Mouse (Mus musculus): ENCODE data around the gene C1ql4.
"Not testable (repeated sequence)": the region's sequence is repeated elsewhere in the genome, so short reads cannot be mapped to it uniquely, and the experiment has no call there.

The C1ql4 gene

DNA sequence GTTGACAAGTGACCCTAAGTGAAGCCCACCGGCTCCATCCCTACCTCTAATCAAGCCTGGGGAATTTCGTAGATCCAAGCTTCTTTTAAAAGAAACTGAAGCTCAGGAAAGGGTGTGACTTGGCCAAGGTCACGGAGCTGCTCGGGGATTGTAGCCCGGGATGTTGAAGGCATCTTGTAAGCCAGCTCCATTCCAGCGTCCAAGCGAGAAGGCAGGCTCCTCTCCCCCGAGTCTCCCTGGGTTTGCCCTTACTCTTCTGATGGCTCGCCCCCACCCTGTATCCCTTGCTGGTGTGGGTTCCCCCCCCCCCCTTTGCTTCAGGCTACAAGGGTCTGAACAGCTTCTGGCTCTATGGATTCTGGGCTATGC, 10.9 kb upstream of the C1ql4 start:
- DNase-seq (ENCODE audit: low read depth, low spot score) = peak; percentile 52

DNA sequence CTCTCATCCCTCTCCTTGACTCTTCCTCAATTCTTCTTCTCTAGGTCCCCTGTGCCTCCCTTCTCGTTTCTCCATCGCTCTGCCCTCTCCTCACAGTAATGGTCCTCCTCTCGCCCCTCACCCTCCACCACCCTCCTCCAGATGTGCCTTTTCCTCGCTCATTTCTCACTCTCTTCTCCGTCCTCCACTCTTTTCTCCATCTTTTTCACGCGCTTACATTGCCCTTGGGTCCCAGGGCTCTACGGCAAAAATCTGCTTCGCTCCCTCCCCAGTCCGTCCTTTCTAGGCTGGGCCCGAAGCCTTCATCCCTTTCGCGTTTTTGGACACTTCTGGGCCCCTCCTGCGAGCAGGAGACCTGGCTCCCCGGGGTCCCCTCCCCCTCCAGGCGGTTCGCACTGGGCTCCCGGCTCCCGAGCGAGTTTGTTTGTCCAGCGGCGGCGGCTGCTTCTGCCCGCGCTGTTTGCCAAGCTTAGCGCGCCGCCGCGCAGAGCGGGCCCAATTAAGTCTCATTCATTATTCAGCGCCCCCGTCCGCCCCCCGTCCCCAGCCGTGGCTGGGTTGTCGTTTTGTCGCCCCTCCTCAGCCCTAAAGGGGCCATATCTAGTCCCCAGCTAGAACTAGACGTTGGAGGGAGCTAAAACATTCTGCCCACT, 10.3 kb upstream of the C1ql4 start:
- peak; percentile 23 for DNase-seq (ENCODE audit: low read depth, low spot score)

DNA sequence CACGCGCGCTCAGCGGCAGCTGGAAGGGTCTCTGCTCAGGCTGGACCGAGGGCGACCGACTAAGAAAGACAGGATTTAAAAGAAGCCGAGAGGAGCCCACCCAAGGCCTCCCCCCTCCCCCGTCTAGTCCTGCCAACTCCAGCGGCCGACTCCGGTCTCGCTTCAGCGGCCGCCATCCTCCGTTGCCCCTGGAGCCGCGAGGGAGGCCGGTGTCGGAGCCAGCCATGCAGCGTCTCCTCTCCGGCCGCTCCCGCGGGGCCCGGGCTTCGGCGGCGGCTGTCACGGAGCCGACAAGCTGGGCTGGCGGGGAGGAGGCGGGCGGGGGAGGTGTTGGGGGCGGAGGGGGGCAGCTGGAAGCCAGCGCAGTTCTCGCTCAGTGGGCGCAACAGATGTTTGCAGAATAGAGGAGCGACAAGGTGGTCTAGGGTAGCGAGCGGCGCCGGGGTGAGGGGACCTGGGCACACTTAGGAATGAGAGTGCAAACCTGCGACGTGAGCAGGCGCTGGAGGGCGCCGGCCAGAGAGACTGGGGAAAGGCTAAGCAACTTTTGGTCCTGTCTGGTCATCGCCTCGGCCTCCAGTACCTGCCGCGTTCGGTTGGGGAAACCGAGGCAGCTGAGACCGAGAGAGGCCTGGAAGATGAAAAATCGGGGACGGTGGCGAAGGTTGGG, 9.3 kb upstream of the C1ql4 start:
- DNase-seq (ENCODE audit: low read depth, low spot score) = peak; percentile 33

DNA sequence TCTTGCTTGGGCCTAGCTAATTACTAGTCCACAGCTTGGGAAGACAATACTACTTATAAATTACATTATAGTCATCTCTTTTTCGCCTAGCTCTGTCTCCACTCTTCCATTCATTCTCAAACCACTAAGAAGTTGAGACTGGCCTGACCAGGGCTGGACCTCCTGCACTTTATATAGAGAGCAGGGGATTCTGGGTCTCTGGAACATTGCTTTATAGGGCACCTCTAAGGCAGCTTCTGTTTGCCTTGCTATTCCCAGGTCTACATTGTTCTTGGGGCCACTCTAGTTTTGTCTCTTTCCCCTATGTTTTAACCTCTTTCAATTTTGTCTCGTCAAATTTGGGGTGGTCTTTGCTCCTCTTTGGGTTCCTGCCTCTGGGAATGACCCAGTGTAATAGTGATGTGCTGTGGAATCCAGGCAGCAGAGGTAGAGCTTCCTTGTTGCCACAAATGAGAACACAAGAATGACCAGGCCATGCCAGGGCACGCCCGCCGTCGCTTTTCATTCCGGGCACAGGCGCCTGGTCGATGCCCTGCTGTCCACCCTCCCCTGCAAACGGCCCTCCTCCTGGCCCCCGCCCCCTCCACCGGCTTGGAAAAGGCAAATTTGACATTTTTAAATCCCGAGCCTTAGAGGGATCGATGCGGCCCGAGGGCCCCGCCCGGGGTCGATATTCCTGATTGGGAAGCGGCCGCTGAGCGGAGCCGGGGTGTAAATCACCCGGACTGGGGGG, 8.6 kb upstream of the C1ql4 start:
- DNase-seq (ENCODE audit: low read depth, low spot score) = no peak

DNA sequence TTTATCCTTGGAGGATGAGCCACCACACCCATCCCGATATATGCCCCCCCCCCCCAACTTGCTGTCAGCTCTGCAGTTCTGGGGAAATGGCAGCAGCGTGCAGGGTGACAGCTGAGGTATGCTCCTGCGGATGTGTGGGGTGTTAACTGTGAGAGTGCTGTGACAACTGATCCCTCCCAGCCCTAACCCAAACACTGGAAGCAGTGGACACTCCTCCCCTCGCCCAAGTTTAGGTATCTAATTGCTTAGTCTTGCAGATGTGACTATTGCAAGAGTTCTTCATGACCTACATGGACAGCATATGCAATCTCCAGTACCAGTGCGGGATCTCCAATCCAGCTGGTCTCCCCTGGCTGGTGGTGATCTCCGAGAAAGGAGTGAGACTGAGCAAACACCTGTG, 7.7 kb upstream of the C1ql4 start:
- DNase-seq (ENCODE audit: low read depth, low spot score) = no peak

DNA sequence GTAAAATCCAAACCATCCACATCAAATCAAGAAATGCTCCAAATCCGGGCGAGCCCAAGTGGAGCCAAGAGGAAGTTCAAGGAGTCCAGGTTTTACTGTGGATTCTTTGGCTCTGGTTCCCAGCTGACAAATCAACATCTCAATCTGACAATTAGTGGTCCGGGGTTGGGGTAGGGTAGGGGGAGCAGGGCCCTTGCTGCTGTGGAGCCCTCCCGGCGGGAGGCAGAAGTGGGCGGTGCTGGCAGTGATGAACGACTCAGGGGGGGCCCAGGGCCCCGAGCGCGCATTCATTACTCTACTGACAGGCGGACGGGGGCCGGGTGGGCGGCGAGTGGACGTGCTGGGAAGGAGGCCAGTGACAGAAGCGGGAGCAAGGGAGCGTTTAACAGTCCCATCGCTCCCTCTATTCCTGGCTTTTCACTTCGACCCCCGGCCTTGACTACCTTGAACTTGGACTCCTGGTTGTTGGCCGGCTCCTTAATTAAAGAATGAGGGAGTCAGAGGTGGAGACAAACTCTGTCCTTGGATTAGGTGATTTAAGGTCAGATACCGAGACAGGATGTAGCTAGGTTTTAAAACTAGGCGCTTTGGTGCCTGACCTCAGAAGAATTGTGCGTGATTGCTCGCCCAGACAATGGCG, 7.1 kb upstream of the C1ql4 start:
- DNase-seq (ENCODE audit: low read depth, low spot score) = peak; percentile 42

DNA sequence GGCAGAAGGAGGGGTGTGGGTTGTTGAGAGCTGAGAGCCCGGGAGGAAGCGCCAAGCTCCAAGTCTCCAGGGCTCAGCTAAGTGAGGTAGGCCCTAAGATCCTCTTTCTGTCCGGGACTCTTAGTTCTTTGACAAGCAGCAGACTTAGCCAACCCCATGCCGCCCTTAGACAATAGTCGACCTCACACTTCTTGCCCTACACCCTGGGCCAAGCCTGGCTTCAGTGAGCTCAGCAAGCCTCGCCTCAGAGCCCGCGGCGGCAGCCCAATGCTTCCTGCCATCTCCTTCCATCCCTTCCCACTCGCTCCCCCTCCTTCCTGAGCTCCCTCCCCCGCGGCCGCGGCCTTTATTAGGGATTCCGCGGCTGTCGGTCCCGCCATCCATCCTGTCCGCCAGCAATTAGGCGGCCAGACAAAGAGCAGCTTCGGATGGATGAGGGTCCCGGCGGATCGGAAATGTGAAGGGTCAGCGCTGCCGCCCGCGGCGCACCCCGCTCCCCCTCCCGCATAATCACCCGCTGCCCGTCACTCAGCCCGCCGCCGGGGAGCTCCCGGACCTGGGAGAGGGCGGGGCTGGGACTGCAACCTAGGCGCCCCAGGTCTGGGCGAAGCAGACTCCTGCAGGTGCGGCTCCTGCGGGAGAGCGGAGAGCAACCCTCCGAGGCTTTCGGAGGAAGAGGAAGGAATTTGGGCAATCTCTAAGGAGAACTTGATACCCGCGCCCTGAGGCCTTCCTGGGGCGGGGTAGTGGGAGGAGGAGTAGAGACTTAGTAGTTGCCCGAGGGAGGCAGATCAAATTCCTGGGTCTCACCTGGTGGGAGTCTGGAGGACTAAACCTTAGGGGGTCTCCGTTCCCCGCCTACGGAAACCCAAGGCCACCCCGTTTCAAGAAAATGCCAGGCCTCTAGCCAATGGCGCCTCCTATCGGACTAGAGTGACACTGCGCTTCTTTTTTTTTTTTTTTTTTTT, 6.0 kb upstream of the C1ql4 start:
- peak; percentile 86 for DNase-seq (ENCODE audit: low read depth, low spot score)

DNA sequence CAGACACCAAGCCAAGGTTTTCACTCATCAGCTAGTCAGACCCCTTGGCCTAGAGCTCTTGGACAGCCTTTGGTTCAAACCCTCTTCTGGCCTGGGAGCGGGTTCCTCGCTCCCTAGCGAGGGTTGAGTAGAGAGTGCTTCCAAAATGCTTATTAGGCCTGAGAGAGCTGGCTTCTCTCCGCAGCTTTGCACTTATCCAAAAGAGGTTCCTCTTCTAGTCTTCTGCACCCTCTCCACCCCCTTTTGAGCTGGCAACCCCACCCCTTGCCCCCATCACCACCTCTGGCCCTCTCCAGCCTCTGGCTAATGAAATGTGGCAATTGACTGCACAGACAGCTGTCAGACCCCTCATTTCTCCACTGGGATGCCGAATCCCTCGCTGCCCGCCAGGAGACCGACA, 5.3 kb upstream of the C1ql4 start, which contains the start of gene Dnajc22:
TSS of gene Dnajc22 (plus strand) at position 301 of the 400 bp plus-strand sequence.
- no peak for DNase-seq (ENCODE audit: low read depth, low spot score)

DNA sequence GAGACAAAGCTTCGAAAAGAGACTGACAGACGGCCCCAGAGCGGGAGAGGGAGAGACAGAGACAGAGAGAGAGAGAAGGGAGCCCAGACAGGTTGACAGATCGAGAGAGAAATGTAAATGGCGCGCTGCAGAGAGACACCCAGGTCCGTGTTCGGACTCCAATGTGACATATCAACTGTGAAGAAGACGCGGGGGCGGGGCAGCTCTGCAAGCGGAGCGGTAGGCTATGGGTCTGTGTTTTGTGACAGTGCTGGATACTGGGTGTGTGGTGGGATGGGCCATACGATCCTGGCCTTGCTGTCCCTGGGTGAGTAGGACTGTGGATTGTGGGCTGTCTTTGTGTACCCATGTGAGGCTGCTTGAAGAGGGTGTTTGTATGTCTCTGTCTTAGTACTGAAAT, 1.5 kb upstream of the C1ql4 start:
- no peak for DNase-seq (ENCODE audit: low read depth, low spot score)

DNA sequence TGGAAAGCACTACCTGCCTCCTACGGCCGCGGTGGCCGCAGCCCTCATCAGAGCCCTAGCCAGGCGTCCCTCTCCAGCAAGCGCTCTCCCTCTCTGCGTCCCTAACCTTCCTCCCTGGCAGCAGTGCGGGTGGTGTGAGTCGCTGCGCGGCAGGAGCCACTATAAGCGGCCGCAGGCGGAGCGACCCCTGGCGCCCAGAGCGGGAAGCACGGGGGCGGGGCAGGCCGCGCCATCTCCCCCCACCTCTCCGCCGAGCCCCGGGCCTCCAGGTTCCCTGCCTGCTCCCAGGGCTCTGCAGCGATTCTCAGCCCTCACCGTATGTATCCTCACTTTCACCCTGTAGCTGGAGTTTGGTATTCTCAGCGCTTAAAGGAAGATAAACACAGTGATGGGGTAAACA, 675 bp upstream of the C1ql4 start:
- peak; percentile 89 for DNase-seq (ENCODE audit: low read depth, low spot score)

DNA sequence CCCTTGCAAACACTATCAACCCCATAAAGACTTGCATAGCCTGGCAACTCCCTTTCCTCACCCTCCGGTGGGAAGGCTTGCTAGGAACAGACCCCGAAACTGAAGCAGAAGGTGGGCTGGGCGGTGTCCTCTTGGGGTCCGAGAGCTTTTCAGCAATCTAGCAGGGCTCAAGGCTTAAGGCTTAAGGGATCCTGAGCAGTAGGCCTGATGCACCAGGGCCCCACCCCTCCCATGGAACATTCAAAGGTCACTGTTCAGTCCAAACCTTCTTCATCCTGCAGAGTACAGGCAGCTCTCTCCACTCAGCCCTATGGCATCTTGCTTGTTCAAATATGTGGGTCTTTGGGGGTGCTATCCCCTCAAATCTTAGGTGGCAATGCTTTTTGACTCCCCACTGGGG, 1.6 kb downstream of the C1ql4 start:
- no peak for DNase-seq (ENCODE audit: low read depth, low spot score)

DNA sequence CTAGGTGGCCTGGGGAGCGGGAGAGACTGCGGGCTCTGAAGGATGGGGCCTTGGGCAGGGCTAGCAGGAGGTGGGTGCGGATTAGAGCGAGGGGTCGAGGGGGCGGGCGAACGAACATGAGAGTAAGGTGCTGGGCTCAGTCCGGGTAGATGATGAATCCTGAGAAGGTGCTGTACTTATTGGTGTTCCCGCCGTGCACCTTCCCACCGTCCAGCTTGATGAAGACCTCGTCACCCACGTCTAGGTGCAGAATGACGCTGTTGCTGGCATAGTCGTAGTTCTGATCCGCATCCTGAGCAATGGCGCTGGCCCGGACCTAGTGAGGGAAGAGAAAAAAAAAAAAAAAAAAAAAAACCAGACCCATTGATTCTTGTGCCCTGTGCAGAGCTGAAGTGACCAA, 3.0 kb downstream of the C1ql4 start:
- no peak for DNase-seq (ENCODE audit: low read depth, low spot score)

DNA sequence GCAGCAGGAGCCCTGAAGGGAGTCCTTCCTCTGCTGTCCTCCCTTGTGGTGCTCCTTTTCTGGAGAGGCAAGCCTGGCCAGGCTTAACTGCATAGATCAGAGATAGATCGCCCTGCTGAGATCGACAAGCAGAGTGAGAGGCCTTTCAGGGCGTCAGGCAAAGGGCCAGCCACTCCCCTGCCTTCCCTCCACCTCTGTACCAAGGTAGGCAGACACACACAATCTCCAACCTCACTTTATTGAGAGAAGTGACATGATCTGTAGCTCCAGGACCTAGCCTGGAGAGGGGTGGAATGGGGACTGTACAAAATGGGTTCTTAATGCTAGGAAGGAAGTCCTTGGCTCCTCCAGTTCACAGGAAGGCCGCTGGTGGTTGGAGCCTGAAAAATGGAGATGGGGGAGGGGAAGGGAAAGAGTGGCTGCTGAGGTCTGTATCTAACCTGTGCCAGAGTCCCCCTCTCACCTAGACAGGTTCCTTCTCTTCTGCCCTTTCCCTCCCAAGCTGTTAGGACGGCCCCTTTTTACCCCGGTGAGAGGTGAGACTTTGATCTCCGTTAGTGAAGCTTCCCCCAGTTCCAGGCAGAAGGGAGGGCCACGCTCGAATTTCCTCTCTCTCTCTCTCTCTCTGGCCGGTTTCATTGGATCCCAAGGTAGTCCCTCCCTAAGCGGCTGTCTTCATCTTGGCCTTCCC, 3.6 kb downstream of the C1ql4 start:
- peak; percentile 65 for DNase-seq (ENCODE audit: low read depth, low spot score)

DNA sequence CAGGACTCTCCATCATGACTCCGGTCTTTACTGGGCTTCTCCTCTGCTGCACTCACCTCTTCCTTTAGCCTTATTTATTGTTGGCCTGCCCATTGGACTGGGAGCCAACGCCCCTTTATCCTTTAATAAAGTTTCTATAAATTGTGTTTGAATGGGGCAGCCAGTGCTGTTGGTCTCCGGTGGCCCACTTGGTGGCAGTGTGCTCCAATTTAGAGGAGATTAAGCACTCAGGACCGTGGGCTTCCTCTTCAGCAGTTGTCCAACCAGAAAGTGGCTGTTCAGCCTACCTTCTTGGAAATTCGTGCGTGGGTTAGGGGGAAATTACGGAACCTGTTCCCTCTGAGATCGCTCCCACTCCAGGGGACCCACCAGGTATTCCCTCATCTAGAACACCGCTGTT, 4.4 kb downstream of the C1ql4 start:
- DNase-seq (ENCODE audit: low read depth, low spot score) = peak; percentile 64

DNA sequence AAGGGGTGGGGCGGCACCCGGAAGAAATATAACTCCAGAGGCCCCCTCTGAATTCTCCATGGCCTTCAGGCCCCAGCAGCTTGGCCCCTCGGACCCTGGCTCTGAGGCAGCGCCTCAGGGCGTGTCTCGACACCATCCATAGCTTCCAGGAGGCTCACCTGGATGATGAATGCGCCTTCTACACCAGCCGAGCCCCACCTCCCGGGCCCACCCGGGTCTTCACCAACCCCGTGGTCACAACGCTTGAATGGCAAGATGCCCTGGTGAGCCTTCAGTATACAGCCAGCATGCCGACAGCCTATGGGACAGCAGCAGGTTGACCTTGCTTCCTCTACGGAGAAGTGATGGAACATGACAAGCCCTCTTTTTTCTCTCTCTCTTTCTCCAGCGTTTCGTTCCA, 4.8 kb downstream of the C1ql4 start:
- no peak for DNase-seq (ENCODE audit: low read depth, low spot score)

DNA sequence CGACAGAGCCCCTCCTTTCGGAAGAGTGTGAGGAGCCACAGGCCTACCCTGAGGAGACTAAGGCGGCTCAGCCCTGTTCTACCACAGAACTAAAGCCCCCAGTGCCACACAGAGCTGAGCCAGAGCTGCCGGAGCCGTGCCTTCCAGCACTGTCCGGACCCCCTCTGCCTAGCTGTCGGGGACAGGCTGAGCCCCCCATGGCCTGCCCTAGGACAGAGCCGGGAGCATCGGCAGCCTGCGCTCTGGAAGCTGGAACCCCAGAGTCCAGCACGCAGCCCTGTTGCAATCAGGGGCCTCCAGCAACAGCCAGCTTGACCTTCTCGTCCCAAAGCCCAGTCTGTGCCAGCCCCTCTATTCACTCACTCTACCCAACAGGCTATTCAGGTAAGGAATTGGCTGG, 5.3 kb downstream of the C1ql4 start:
- no peak for DNase-seq (ENCODE audit: low read depth, low spot score)

DNA sequence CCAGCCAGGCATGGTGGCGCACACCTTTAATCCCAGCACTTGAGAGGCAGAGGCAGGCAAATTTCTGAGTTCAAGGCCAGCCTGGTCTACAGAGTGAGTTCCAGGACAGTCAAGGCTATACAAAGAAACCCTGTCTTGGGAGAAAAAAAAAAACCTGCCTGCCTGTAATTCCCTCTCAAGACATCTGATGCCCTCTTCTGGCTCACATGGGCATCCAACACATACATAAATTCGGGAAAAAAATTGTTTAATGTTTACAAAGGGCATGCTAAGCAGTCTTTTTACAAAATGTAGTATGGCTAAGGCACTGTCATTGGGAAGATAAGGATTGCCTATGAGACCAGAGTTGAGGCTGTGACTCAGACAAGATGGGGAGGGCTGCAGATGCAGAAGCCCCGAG, 7.8 kb downstream of the C1ql4 start:
- DNase-seq (ENCODE audit: low read depth, low spot score) = no peak

DNA sequence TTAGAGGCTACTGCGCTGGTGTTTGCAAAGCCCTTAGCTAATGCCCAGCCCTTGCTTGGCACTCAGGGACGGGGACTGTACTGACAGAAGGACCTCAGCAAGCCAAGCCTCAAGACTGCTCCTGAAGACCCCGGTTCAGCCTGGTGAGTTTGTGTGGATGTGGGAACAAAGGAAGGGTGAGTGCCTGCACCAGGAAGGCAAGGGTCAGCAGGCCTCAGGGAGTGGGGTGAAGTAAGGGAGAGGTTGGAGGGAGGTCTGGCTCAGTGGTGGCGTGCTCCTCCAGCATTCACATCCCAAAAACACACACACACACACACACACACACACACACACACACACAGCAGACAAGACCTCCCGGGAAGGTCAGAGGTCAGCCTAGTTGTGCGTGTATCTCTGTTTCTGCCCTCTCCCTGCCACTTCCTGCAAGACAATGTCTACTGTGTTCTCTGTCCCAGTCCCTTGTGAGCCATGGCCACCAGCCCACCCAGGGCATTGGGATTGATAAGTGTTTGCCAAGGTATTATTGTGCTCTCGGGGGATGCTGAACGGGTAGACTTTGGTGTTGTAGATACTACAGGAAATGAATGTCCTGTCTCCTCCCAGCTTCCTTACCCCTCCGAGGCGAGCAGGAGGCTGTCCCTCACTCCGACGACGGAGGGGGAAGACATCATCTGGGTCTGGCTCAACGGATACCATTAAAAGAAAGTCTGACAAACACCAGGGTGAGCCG, 9.3 kb downstream of the C1ql4 start:
- no peak for DNase-seq (ENCODE audit: low read depth, low spot score)

DNA sequence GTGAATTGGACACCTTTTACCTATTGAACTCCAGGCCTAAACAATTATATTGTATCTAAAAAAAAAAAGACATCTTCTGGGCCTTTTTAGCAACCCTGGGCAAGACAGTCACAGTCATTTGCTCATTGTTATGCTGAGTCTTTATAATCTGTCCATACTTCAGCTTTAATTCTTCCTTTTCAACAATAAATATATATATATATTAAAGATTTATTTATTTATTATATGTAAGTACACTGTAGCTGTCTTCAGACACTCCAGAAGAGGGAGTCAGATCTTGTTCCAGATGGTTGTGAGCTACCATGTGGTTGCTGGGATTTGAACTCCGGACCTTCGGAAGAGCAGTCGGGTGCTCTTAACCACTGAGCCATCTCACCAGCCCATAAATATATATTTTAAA, 11.6 kb downstream of the C1ql4 start:
- DNase-seq (ENCODE audit: low read depth, low spot score) = not testable (repeated sequence)
